Mouse (Mus musculus) cortical plate, adult 2 months (tissue): Measurements from ENCODE around the gene Grid2.

Experiments used
- CTCF ChIP-seq: fragments of 200-500 bp; IDR thresholded peaks from 2 replicates; pipeline ENCODE4 v1.5.1; 2011; ENCODE audit warnings: mild to moderate bottlenecking, control low read depth, low read length; ENCODE audit not compliant: insufficient read depth; ENCODE audit errors: extremely low read depth
- POLR2A ChIP-seq: fragments of 200-500 bp; IDR thresholded peaks from 2 replicates; pipeline ENCODE4 v1.6.1; 2011; ENCODE audit warnings: mild to moderate bottlenecking, low read length, control low read depth; ENCODE audit not compliant: insufficient read depth; ENCODE audit errors: extremely low read depth

GRCm38 (mm10) chr6:63401698-63402097 lies 146.0 kb downstream of the Grid2 start:
- TF ChIP-seq POLR2A, result no peak
- TF ChIP-seq CTCF, result no peak
